Mouse (Mus musculus): ENCODE measurements at regions not wholly inside any gene's neighbourhood (a gene's known extent, or its start where the extent isn't known, plus 50 kb on each side); places are given as distances from the start of the nearest gene placed in this dataset.

DNA sequence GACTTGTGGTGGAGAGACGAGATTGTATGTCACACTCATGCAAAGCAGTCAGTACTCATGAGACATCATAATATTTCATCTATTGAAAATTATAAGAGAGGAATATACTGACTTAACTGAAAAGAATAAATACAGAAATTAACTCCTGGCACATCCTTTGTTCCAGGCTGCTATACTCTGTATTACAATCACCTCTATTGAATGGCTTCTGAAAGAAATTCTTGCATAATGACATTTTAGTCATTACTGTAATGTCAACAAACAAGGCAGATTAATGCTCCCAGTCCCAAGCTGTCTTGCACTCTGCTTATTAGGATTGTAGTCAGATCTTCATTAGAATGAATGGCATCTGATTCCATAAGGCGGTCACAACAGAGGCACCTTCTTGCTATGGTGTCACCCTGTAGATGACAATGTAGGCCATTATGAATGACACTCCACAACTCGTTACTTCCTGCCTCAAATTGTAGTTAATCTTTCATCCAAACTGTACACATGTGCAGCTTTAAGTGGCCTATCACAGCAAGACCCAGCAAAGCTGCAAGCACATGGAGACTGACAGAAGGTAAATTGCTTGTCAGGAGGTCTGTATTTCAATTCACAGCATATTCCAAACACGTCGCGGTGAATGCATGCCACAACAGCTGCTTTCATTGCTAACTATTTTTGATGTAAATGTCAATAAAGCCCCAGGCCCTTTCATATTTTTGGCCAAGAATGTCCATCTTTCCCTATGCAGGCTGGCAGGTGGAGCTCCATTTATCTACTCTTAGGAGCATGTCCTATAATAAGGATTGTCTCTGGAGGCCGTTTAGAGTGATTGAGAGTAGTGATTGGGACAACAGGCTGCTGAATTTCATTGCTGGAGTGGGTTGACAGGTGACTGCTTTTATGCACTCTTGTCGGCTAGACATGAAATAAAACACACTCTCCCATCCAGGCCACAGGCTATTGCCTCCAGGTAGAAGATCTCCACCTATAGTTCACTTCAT, 430.1 kb downstream of the Cypt12 start:
- TF ChIP-seq CTCF (IDR thresholded peaks at IDR 0.05; ENCODE audit: insufficient read depth, low read depth, low read length) (no peak), POLR2A (IDR thresholded peaks at IDR 0.05; ENCODE audit: insufficient read depth, low read depth, low read length) (no peak)

All from olfactory bulb, adult 2 months (tissue).